Mouse (Mus musculus): ENCODE results near the gene Pdcd1lg2.

DNA sequence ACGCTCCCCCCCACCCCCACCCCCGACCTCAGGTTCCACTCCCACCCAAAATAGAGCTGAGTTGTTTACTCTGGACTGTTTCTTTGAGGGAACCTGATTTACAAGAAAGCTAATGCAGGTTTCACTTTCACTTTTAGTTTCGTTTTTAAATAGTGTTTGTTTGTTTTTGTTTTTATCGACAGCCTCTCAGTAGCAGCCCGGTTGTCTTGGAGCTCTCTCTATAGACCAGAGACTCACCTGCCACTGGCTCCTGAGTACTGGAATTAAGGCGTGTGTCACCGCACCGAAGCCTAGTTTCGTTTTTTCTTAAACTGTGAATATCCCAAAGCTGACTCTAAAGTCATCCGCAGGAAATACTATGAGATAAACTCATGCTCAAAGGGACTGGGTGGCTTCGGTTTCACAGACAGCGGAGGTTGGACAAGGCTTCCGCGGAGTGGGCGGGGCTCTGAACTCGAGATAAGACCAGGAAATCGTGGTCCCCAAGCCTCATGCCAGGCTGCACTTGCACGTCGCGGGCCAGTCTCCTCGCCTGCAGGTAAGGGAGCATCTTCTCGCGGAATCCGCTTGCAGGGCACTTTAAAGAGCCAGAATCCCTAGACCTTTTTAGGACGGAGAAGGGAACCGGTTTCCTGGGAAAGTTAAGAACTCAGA is 43.6 kb upstream of the Pdcd1lg2 start, which contains the start of the genes Plgrkt and Cd274:
- TF ChIP-seq CTCF (IDR thresholded peaks at IDR 0.05; ENCODE audit: insufficient read depth, low read length), result no peak
- peak; percentile 68; the same call in 1 of the 2 replicates for TF ChIP-seq POLR2A (IDR thresholded peaks at IDR 0.05; ENCODE audit: borderline replicate concordance, extremely low read depth, low read depth, low read length)

Measured in lung, adult 2 months (tissue).